9 mouse cellular contexts compared by ENCODE assay signal in genomic region chr6:55676663-55677311, GRCm38 (mm10). TPM values are rescaled to one million over a fixed set of nuclear protein-coding genes. Genes with fewer than 3 reads are reported as not detected.
DNase-seq lines count a peak whose midpoint lies in the region; ATAC-seq lines count a peak whose summit lies in the region.
"Had no signal": no experiment of that assay in that cellular context is flagged by ENCODE, and none has a peak within 500 bp of the region (broad histone marks: within the 10 kb centered on the region; RNA-seq: fewer than 3 reads in every experiment).

No protein-coding gene starts in this region.

- H3K9me3 ChIP-seq in forebrain, embryonic 12.5 days: no peaks in the 10 kb centered on the region
- H3K9me3 ChIP-seq in hindbrain, embryonic 10.5 days: no peaks in the 10 kb centered on the region
- H3K9me3 ChIP-seq in limb, embryonic 12.5 days: no peaks in the 10 kb centered on the region

- peaks cover 20% of the 10 kb centered on the region for H3K4me1 ChIP-seq in forebrain, embryonic 12.5 days
- peaks cover 15% of the 10 kb centered on the region for H3K4me1 ChIP-seq in hindbrain, embryonic 10.5 days (replicated peaks)
- H3K4me1 ChIP-seq in limb, embryonic 12.5 days (replicated peaks): peaks cover 18% of the 10 kb centered on the region

- H3K4me3 ChIP-seq in forebrain, embryonic 12.5 days (replicated peaks): peak overlapping the region; percentile 39
- H3K4me3 ChIP-seq in hindbrain, embryonic 10.5 days: peak overlapping the region; percentile 56
- peak overlapping the region; percentile 38 for H3K4me3 ChIP-seq in limb, embryonic 12.5 days (replicated peaks)

- peak overlapping the region; percentile 73 for H3K27ac ChIP-seq in forebrain, embryonic 12.5 days
- peak overlapping the region; percentile 70 for H3K27ac ChIP-seq in hindbrain, embryonic 10.5 days
- no peak overlapping the region for H3K27ac ChIP-seq in limb, embryonic 12.5 days

- peak overlapping the region; percentile 50 for H3K9ac ChIP-seq in forebrain, embryonic 12.5 days
- peak overlapping the region; percentile 45 for H3K9ac ChIP-seq in limb, embryonic 12.5 days (replicated peaks)

- no peaks in the 10 kb centered on the region for H3K36me3 ChIP-seq in forebrain, embryonic 12.5 days (replicated peaks)
- no peaks in the 10 kb centered on the region for H3K36me3 ChIP-seq in hindbrain, embryonic 10.5 days
- no peaks in the 10 kb centered on the region for H3K36me3 ChIP-seq in limb, embryonic 12.5 days

- WGBS in forebrain, embryonic 12.5 days: 1% methylated on average over 27 of the region's 27 CpGs
- 3% methylated on average over 27 of the region's 27 CpGs for WGBS in hindbrain, embryonic 10.5 days
- WGBS in limb, embryonic 12.5 days: 2% methylated on average over 27 of the region's 27 CpGs

- ATAC-seq in forebrain, embryonic 12.5 days (ENCODE audit: low FRiP score): peak; percentile 85
- ATAC-seq in limb, embryonic 12.5 days (ENCODE audit: insufficient number of reproducible peaks, insufficient read depth, low FRiP score, low TSS enrichment, low read depth): peak; percentile 59

- peak overlapping the region; percentile 77 for H3K4me2 ChIP-seq in forebrain, embryonic 12.5 days
- H3K4me2 ChIP-seq in limb, embryonic 12.5 days: peak overlapping the region; percentile 72

- DNase-seq in gastrocnemius, postnatal 4 days (ENCODE audit: low spot score in 2 of 2): peak; percentile 19 to 26
- DNase-seq in gastrocnemius, adult 8-10 months (ENCODE audit: low spot score in 2 of 2): no peak
- peak; percentile 15 for DNase-seq in cerebellum, adult 11 months
- peak; percentile 59 for DNase-seq in hindbrain, embryonic 10.5 days (ENCODE audit: low spot score)
- peak; percentile 9 for DNase-seq in retina, postnatal 7 days (ENCODE audit: low read depth, low spot score)
- DNase-seq in adrenal gland, postnatal 36 days: no peak

- peaks cover 14% of the 10 kb centered on the region; the same call in 1 of the 2 replicates for H3K27me3 ChIP-seq in forebrain, embryonic 12.5 days
- peaks cover 37% of the 10 kb centered on the region for H3K27me3 ChIP-seq in hindbrain, embryonic 10.5 days (ENCODE audit: insufficient read depth, poor library complexity, severe bottlenecking)
- H3K27me3 ChIP-seq in limb, embryonic 12.5 days: peaks cover 31% of the 10 kb centered on the region

RNA-seq across cellular contexts. Expression of gene Neurod6, which starts 4.3 kb away (rescaled TPM):
- total RNA-seq in gastrocnemius, postnatal 4 days (2021): not detected
- not detected for total RNA-seq in gastrocnemius, adult 8-10 months (2022)
- polyA plus RNA-seq in forebrain, embryonic 12.5 days (2016; fragmentation: Nextera tagmentation; extraction: Ambion mirVana): 60.8 and 65.8 TPM in 2 replicates
- polyA plus RNA-seq in hindbrain, embryonic 10.5 days (2016; fragmentation: Nextera tagmentation; extraction: Ambion mirVana): 0.07 TPM in 1 of 2 replicates, not detected in the other
- not detected in 2 replicates for polyA plus RNA-seq in limb, embryonic 12.5 days (2016; fragmentation: Nextera tagmentation; extraction: Ambion mirVana)
- total RNA-seq in adrenal gland, postnatal 36 days (2021): not detected
- polyA plus RNA-seq: testis, adult 2 months had no signal

Comparison
In these comparisons a context has a peak if more than half of its experiments do, and no peak if none do; other contexts are left out.
1. DNase-seq: peak in gastrocnemius, postnatal 4 days (2 of 2), cerebellum, adult 11 months (single experiment), hindbrain, embryonic 10.5 days (single experiment) and retina, postnatal 7 days (single experiment); none in gastrocnemius, adult 8-10 months (0 of 2) and adrenal gland, postnatal 36 days (0 of 2).
2. Peak in every context shown above with its lines, with median percentiles within 50 percentile points of each other: H3K4me3 ChIP-seq.